Mouse (Mus musculus) intestine, postnatal 0 days (tissue): Measurements from ENCODE around the gene Zdhhc21. TPM values are rescaled to one million over a fixed set of nuclear protein-coding genes. Genes with fewer than 3 reads are reported as not detected.

ENCODE experiments used
- ATAC-seq: fragments of 200-750 bp; cut with Nextera tagmentation; 2 replicates; pipeline ENCODE4 v1.8.0; 2017; ENCODE audit warnings: mild to moderate bottlenecking, moderate TSS enrichment, moderate library complexity
- H3K27ac ChIP-seq: fragments of 300-500 bp; sonication (generic); 2 replicates; pipeline ENCODE4 v1.5.1; 2014; ENCODE audit warnings: mild to moderate bottlenecking, low read depth, low read length, moderate library complexity
- H3K27me3 ChIP-seq: fragments of 300-500 bp; sonication (generic); replicated peaks from 2 replicates; pipeline ENCODE4 v1.6.1; 2014; ENCODE audit warnings: low read length, mixed read lengths; ENCODE audit not compliant: control insufficient read depth, insufficient read depth
- H3K36me3 ChIP-seq: fragments of 300-500 bp; sonication (generic); 2 replicates; pipeline ENCODE4 v1.6.1; 2014; ENCODE audit warnings: mild to moderate bottlenecking, moderate library complexity; ENCODE audit not compliant: control insufficient read depth, insufficient read depth
- H3K4me1 ChIP-seq: fragments of 300-500 bp; sonication (generic); replicated peaks from 2 replicates; pipeline ENCODE4 v1.6.1; 2014; ENCODE audit warnings: antibody characterized with exemption, low read length, mixed read lengths; ENCODE audit not compliant: control insufficient read depth, insufficient read depth
- H3K4me2 ChIP-seq: fragments of 300-500 bp; sonication (generic); replicated peaks from 2 replicates; pipeline ENCODE4 v1.6.1; 2014; ENCODE audit warnings: low read depth, mild to moderate bottlenecking, moderate library complexity
- H3K4me3 ChIP-seq: fragments of 300-500 bp; sonication (generic); 2 replicates; pipeline ENCODE4 v1.5.1; 2014; ENCODE audit warnings: low read depth, low read length
- H3K9ac ChIP-seq: fragments of 300-500 bp; sonication (generic); 2 replicates; pipeline ENCODE4 v1.6.1; 2014; ENCODE audit warnings: mild to moderate bottlenecking, low read depth, low read length
- H3K9me3 ChIP-seq: fragments of 300-500 bp; sonication (generic); 2 replicates; pipeline ENCODE4 v1.6.1; 2016; ENCODE audit warnings: mixed run types; ENCODE audit not compliant: control insufficient read depth
- CTCF ChIP-seq: sonication (generic); IDR thresholded peaks from 2 replicates; pipeline ENCODE4 v1.5.1; 2016; ENCODE audit warnings: low read depth, mild to moderate bottlenecking, control low read depth, antibody characterized with exemption, moderate library complexity
- WGBS: fragments of 180-500 bp; shearing (Covaris S2); extraction: QIAGEN DNeasy Blood & Tissue Kit; methylation state at CpG from one replicate; pipeline ENCODE4 v1.1.7; 2014; 5-methylcytosine and 5-hydroxymethylcytosine counted together
- polyA plus RNA-seq: library from polyadenylated mRNA; unstranded; fragments of >200 nt; fragmentation: Nextera tagmentation; extraction: Ambion mirVana; gene quantifications from 2 replicates; pipeline ENCODE4 v1.2.1, GENCODE M21; 2015

Zdhhc21 gene
- polyA plus RNA-seq, 1 experiment from 2014 or later = 8.1 TPM

DNA sequence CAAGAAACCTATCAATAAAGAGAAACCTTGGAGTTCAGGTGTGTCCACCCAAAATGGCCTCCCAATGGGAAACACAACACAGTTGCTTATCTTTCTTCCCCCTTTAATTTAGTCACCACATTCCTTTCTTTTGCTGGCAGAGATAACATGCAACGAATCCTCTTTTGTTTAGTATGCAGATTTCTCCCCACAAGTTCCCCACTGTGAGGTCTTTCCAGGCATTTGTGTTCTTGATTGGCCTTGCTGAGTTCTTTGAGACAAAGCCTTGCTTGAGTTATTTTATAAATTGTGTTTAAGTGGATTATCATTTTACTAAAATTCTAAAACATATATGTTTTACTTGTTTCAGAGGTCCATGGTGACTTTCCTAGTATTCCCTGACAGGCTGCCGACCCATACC lies 26.4 kb upstream of the Zdhhc21 start:
- Histone ChIP-seq H3K9ac (no peak overlapping the region), H3K36me3 (no peaks in the 10 kb centered on the region), H3K27ac (no peak overlapping the region), H3K27me3 (no peaks in the 10 kb centered on the region), H3K4me1 (no peaks in the 10 kb centered on the region), H3K4me3 (no peak overlapping the region), H3K9me3 (no peaks in the 10 kb centered on the region), H3K4me2 (no peak overlapping the region)
- no peak for ATAC-seq
- 53% methylated on average over 2 of the region's 2 CpGs for WGBS
- TF ChIP-seq CTCF = no peak

DNA sequence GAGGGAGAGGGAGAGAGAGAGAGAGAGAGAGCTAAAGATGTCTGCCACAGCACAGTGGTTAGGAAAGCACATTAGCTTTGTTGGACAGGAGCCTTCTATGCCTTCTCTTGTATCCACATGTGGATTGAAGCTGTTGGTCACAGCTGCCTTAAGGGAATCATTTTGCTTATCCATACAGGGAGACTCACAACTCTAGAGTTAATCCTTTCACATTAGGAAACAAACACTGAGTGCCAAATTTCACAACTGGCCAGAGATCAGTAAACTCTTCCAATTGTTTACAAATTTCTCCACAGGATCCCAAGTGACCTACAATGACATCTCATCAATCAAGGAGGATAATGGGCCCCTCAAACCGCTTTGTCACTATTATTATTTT lies 25.8 kb upstream of the Zdhhc21 start:
- TF ChIP-seq CTCF = no peak
- no peaks in the 10 kb centered on the region for H3K36me3 ChIP-seq
- H3K9ac ChIP-seq = no peak overlapping the region
- H3K27ac ChIP-seq = no peak overlapping the region
- ATAC-seq = no peak
- no peak overlapping the region for H3K4me3 ChIP-seq
- H3K9me3 ChIP-seq = no peaks in the 10 kb centered on the region
- no peaks in the 10 kb centered on the region for H3K4me1 ChIP-seq
- H3K4me2 ChIP-seq = no peak overlapping the region
- WGBS = 29% methylated on average over 1 of the region's 1 CpGs
- no peaks in the 10 kb centered on the region for H3K27me3 ChIP-seq

DNA sequence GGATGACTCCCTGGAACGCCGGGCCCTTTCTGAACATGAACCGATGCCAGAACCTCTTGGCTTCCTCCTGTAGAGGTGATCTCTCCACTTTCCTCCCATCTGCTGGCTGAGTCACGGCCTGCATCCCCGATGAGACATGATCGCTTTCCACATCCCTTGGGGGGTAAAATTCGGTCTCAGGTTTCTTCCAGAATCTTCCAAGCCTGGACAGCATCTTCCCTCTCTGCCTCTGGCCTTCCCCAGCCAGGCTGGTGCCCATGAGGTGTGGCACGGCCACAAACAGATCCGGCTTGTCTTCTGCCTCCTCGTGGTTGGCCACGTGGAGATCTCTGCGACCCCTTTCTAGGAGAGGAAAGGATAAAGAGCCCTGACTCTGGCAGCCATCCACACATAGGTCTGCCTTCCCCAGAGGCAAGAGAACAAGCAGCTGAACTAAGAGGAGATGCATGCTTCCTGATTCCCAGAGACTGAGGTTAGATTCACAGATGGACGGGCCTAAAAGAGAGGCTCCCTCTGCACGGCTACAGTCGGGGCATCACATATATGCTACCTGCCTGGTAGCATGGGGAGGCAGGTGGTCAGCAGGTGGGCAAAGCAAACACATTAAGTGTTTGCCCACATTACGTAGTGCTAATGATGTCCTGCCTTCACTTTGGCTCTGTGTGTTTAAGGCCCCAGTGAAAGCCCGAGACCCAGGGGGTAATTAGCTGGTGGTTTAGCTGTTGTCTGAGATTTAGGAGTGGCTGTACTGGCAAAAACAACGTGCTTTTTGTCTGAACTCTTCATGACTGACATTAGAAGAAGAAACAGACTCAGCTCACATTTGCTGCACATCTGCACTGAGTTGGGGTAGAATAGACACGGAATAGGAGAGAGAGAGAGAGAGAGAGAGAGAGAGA lies 25.1 kb upstream of the Zdhhc21 start, which contains the start of gene Cer1:
TSS of gene Cer1 (minus strand) at position 513 of the 899 bp plus-strand sequence.
- no peak for TF ChIP-seq CTCF
- H3K4me2 ChIP-seq = no peak within 1 kb of the TSS
- WGBS = 62% methylated on average over 18 of the region's 19 CpGs
- no peaks in the 10 kb centered on the region for H3K4me1 ChIP-seq
- H3K9ac ChIP-seq = no peak within 1 kb of the TSS
- no peak for ATAC-seq
- H3K27me3 ChIP-seq = no peaks in the 10 kb centered on the region
- no peak within 1 kb of the TSS for H3K4me3 ChIP-seq
- H3K9me3 ChIP-seq = no peaks in the 10 kb centered on the region
- no peaks in the 10 kb centered on the region for H3K36me3 ChIP-seq
- H3K27ac ChIP-seq = no peak within 1 kb of the TSS

DNA sequence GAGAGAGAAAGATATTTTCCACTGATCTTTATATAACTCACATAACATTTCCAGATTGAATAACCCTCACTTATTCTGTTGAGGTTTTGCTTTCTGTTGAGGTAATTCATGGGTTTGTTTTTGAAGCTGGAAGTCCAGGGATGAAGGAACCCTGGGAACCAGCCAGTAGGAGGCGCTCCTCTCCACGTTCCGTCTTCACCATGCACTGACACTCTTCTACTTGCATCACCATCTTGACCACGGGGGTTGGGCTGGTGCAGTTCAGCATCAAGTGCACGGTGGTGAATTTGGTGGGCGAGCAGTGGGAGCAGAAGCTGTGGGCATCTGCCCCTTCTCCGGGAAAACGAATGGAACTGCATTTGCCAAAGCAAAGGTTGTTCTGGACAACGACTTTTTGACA lies 22.7 kb upstream of the Zdhhc21 start:
- Histone ChIP-seq H3K4me1 (no peaks in the 10 kb centered on the region), H3K4me3 (no peak overlapping the region), H3K4me2 (no peak overlapping the region), H3K9me3 (no peaks in the 10 kb centered on the region), H3K9ac (no peak overlapping the region), H3K27me3 (no peaks in the 10 kb centered on the region), H3K27ac (no peak overlapping the region), H3K36me3 (no peaks in the 10 kb centered on the region)
- no peak for ATAC-seq
- TF ChIP-seq CTCF = peak; percentile 54
- 85% methylated on average over 9 of the region's 9 CpGs for WGBS

DNA sequence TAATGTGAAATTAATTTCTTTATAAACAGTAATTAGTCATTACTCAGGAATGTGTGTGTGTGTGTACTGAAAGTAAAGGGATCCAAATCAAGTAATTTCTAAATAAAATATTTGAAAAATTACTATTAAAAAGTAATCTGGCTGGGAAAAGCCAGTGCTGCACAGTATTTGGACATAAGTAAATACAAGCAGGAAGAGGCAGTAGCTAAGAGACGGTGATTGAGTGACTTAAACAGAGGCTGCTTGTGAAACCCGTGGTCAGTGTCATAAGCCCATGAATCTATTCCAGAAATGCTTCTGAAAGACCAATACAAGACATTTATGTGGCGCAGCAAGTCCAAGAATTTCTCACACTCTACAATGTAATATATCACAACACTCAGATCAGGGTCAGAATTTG lies 21.6 kb upstream of the Zdhhc21 start:
- Histone ChIP-seq H3K27me3 (no peaks in the 10 kb centered on the region), H3K9me3 (no peaks in the 10 kb centered on the region), H3K27ac (no peak overlapping the region), H3K36me3 (no peaks in the 10 kb centered on the region), H3K4me1 (no peaks in the 10 kb centered on the region), H3K4me2 (no peak overlapping the region), H3K4me3 (no peak overlapping the region), H3K9ac (no peak overlapping the region)
- no peak for TF ChIP-seq CTCF
- ATAC-seq = no peak
- WGBS = 70% methylated on average over 3 of the region's 3 CpGs

DNA sequence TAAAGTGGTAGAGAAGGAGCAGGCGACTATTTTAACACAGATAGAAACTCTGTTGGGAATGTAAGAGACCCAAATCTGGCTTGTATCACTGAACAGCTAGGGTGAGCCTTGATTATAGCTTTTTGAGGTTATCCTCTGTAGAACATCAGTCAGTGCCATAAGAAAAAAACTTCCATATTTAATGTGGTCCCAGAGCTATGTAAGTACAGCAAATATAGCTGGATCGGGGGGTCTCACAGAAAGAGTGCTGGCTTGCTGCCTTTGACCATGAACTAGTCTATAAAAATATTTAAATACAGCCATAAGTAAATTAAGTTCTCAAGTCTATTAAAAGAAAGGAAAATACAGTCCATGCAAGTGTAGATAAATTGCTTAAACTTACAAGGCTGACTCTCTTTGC lies 20.5 kb upstream of the Zdhhc21 start:
- Histone ChIP-seq H3K36me3 (no peaks in the 10 kb centered on the region), H3K9me3 (no peaks in the 10 kb centered on the region), H3K9ac (no peak overlapping the region), H3K4me1 (no peaks in the 10 kb centered on the region), H3K4me3 (no peak overlapping the region), H3K27me3 (no peaks in the 10 kb centered on the region), H3K4me2 (no peak overlapping the region), H3K27ac (no peak overlapping the region)
- TF ChIP-seq CTCF = no peak
- 81% methylated on average over 2 of the region's 2 CpGs for WGBS
- ATAC-seq = no peak
